Mouse (Mus musculus) right cerebral cortex, postnatal 25 days (tissue): ENCODE data around the gene Dapk1.

Source experiments
- DNase-seq: peaks from one replicate; pipeline ENCODE4 v3.0.0; 2022

The Dapk1 gene

GRCm38 (mm10) chr13:60696323-60696722 is 94.6 kb downstream of the Dapk1 start:
- DNase-seq = no peak

GRCm38 (mm10) chr13:60696741-60697140 is 95.0 kb downstream of the Dapk1 start:
- no peak for DNase-seq

GRCm38 (mm10) chr13:60698021-60698420 is 96.3 kb downstream of the Dapk1 start:
- no peak for DNase-seq

- no peak for DNase-seq
Observed at GRCm38 (mm10) chr13:60701671-60702171, 100.0 kb downstream of the Dapk1 start.

GRCm38 (mm10) chr13:60707541-60708468 is 106.1 kb downstream of the Dapk1 start:
- DNase-seq = no peak

- DNase-seq = no peak
Observed at GRCm38 (mm10) chr13:60709136-60709535, 107.4 kb downstream of the Dapk1 start.

- no peak for DNase-seq
Observed at GRCm38 (mm10) chr13:60710963-60711362, 109.2 kb downstream of the Dapk1 start.

GRCm38 (mm10) chr13:60713537-60713936 is 111.8 kb downstream of the Dapk1 start:
- no peak for DNase-seq

- no peak for DNase-seq
Observed at GRCm38 (mm10) chr13:60716107-60716506, 114.4 kb downstream of the Dapk1 start.

GRCm38 (mm10) chr13:60717421-60717820 is 115.7 kb downstream of the Dapk1 start:
- no peak for DNase-seq

- no peak for DNase-seq
Observed at GRCm38 (mm10) chr13:60719581-60719980, 117.8 kb downstream of the Dapk1 start.

GRCm38 (mm10) chr13:60722763-60723162 is 121.0 kb downstream of the Dapk1 start:
- DNase-seq = no peak

- DNase-seq = no peak
Observed at GRCm38 (mm10) chr13:60728276-60729054, 126.7 kb downstream of the Dapk1 start.

GRCm38 (mm10) chr13:60729055-60729402 is 127.3 kb downstream of the Dapk1 start:
- no peak for DNase-seq

- no peak for DNase-seq
Observed at GRCm38 (mm10) chr13:60730587-60730986, 128.8 kb downstream of the Dapk1 start.

GRCm38 (mm10) chr13:60731001-60731400 is 129.3 kb downstream of the Dapk1 start:
- DNase-seq = no peak

GRCm38 (mm10) chr13:60735306-60735705 is 133.6 kb downstream of the Dapk1 start:
- DNase-seq = no peak

GRCm38 (mm10) chr13:60736421-60737105 is 134.8 kb downstream of the Dapk1 start:
- no peak for DNase-seq

GRCm38 (mm10) chr13:60737632-60738324 is 136.0 kb downstream of the Dapk1 start:
- peak; percentile 51 for DNase-seq

GRCm38 (mm10) chr13:60738429-60738828 is 136.7 kb downstream of the Dapk1 start:
- peak; percentile 61 for DNase-seq

GRCm38 (mm10) chr13:60740248-60740647 is 138.5 kb downstream of the Dapk1 start:
- DNase-seq = no peak

GRCm38 (mm10) chr13:60742611-60743010 is 140.9 kb downstream of the Dapk1 start:
- DNase-seq = no peak
